In genomic region chr9:107456667-107457066, GRCm38 (mm10) we compare ENCODE assay signal across 12 mouse cellular contexts. TPM values are rescaled to one million over a fixed set of nuclear protein-coding genes. Genes with fewer than 3 reads are reported as not detected.
A peak's percentile ranks its signal among the peaks of the same experiment; 100 is the strongest.
DNase-seq lines count a peak whose midpoint lies in the region; ATAC-seq lines count a peak whose summit lies in the region.
"Had no signal": no experiment of that assay in that cellular context is flagged by ENCODE, and none has a peak within 500 bp of the region (broad histone marks: within the 10 kb centered on the region; RNA-seq: fewer than 3 reads in every experiment).

No protein-coding gene starts in this region.

- H3K4me3 ChIP-seq in kidney, embryonic 16.5 days (ENCODE audit: low read length), result no peak overlapping the region
- H3K4me3 ChIP-seq: hindbrain, embryonic 12.5 days; neural tube, embryonic 15.5 days had no signal

- DNase-seq in kidney, postnatal 36 days, result no peak
- peak; percentile 44 to 60 for DNase-seq in frontal cortex, postnatal 25 days (ENCODE audit: low spot score in 2 of 2)
- peak; percentile 82 to 90 for DNase-seq in layer of hippocampus, postnatal 14 days (ENCODE audit: low spot score in 2 of 2)
- peak; percentile 83 for DNase-seq in right cerebral cortex, postnatal 14 days
- no peak for DNase-seq in testis, postnatal 14 days (ENCODE audit: low spot score)
- DNase-seq: adrenal gland, postnatal 25 days; thymus, adult 18-20 months had no signal

- H3K9me3 ChIP-seq in kidney, embryonic 16.5 days (ENCODE audit: low read length), result no peaks in the 10 kb centered on the region
- H3K9me3 ChIP-seq: hindbrain, embryonic 12.5 days; neural tube, embryonic 15.5 days had no signal

- H3K27ac ChIP-seq in kidney, embryonic 16.5 days (ENCODE audit: low read length), result no peak overlapping the region
- H3K27ac ChIP-seq: hindbrain, embryonic 12.5 days; neural tube, embryonic 15.5 days had no signal

- H3K36me3 ChIP-seq in kidney, embryonic 16.5 days (ENCODE audit: insufficient read depth, low read length), result no peaks in the 10 kb centered on the region
- H3K36me3 ChIP-seq: hindbrain, embryonic 12.5 days; neural tube, embryonic 15.5 days had no signal

- ATAC-seq in kidney, embryonic 16.5 days (ENCODE audit: low FRiP score, low TSS enrichment), result 0 out of 2 replicates have a peak, but pooled peaks have one; percentile 41
- ATAC-seq in activated CD4-positive, CD25-positive, alpha-beta regulatory T cell, adult 4 months, result no peak

- 43% methylated on average over 15 of the region's 15 CpGs for WGBS in kidney, embryonic 16.5 days

- no peak overlapping the region for H3K4me2 ChIP-seq in kidney, embryonic 16.5 days (replicated peaks; ENCODE audit: low read depth, low read length)
- H3K4me2 ChIP-seq: hindbrain, embryonic 12.5 days; neural tube, embryonic 15.5 days had no signal

- H3K4me1 ChIP-seq in kidney, embryonic 16.5 days (ENCODE audit: insufficient read depth, low read length), result peaks cover 18% of the 10 kb centered on the region

- H3K27me3 ChIP-seq in kidney, embryonic 16.5 days (ENCODE audit: insufficient read depth, low read length), result no peaks in the 10 kb centered on the region
- H3K27me3 ChIP-seq: hindbrain, embryonic 12.5 days; neural tube, embryonic 15.5 days had no signal

- H3K9ac ChIP-seq in kidney, embryonic 16.5 days (replicated peaks; ENCODE audit: low read length), result no peak overlapping the region
- H3K9ac ChIP-seq: hindbrain, embryonic 12.5 days; neural tube, embryonic 15.5 days had no signal

RNA-seq across cellular contexts. Expression of gene Cacna2d2, which starts 57.3 kb away (rescaled TPM):
- polyA plus RNA-seq in kidney, embryonic 16.5 days (2015; fragmentation: Nextera tagmentation; extraction: Ambion mirVana), result 0.74 and 0.95 TPM in 2 replicates
- total RNA-seq in layer of hippocampus, postnatal 14 days (2021), result 10 to 100 TPM; 19.5 to 24.2 TPM
- polyA plus RNA-seq in activated CD4-positive, CD25-positive, alpha-beta regulatory T cell, adult 4 months (2017; shearing (Covaris generic)), result under 1 TPM; 0.16 to 0.41 TPM
- total RNA-seq: liver, adult 2 months had no signal
- polyA plus RNA-seq: liver, adult 2 months had no signal

Comparison
In these comparisons a context has a peak if more than half of its experiments do, and no peak if none do; other contexts are left out.
1. DNase-seq: peak in frontal cortex, postnatal 25 days (2 of 2), layer of hippocampus, postnatal 14 days (2 of 2) and right cerebral cortex, postnatal 14 days (single experiment); none in kidney, postnatal 36 days (0 of 2) and testis, postnatal 14 days (single experiment).